Mouse (Mus musculus) C2C12 (cell line): ENCODE data around the gene Itsn2. TPM values are rescaled to one million over a fixed set of nuclear protein-coding genes. Genes with fewer than 3 reads are reported as not detected.

ENCODE experiments used
- H3K27me3 ChIP-seq: one replicate; pipeline ENCODE4 v1.6.1; 2011; ENCODE audit not compliant: control insufficient read depth, insufficient read depth, insufficient read length
- H3K36me3 ChIP-seq: one replicate; pipeline ENCODE4 v1.6.1; 2011; ENCODE audit not compliant: control insufficient read depth, insufficient read depth
- H3K4me3 ChIP-seq: one replicate; pipeline ENCODE4 v1.5.1; 2011; ENCODE audit warnings: mild to moderate bottlenecking, control low read depth; ENCODE audit not compliant: poor library complexity, insufficient read depth, severe bottlenecking
- H3K79me2 ChIP-seq: one replicate; pipeline ENCODE4 v1.6.1; 2011; ENCODE audit not compliant: control insufficient read depth, insufficient read depth
- H3K79me3 ChIP-seq: one replicate; pipeline ENCODE4 v1.6.1; 2011; ENCODE audit warnings: low read depth, control low read depth
- H3ac ChIP-seq: one replicate; pipeline ENCODE3; 2011; ENCODE audit warnings: low read depth; ENCODE audit not compliant: control insufficient read depth, insufficient read length
- CEBPB ChIP-seq: IDR thresholded peaks from one replicate; pipeline ENCODE4 v1.6.1; 2011; ENCODE audit warnings: low read depth, mild to moderate bottlenecking, control low read depth, moderate library complexity
- CTCF ChIP-seq: IDR thresholded peaks from one replicate; pipeline ENCODE4 v1.5.1; 2011; ENCODE audit not compliant: control insufficient read depth, insufficient read depth, insufficient read length
- FOSL1 ChIP-seq: IDR thresholded peaks from one replicate; pipeline ENCODE4 v1.8.0; 2011; ENCODE audit warnings: mild to moderate bottlenecking, low read length; ENCODE audit not compliant: poor library complexity, insufficient read depth, severe bottlenecking
- MAX ChIP-seq: IDR thresholded peaks from one replicate; pipeline ENCODE4 v1.6.1; 2011; ENCODE audit warnings: mild to moderate bottlenecking, control low read depth
- MYOD1 ChIP-seq: IDR thresholded peaks from one replicate; pipeline ENCODE4 v1.6.1; 2011; ENCODE audit warnings: low read depth; ENCODE audit not compliant: control insufficient read depth, insufficient read length
- MYOG ChIP-seq: IDR thresholded peaks from one replicate; pipeline ENCODE4 v1.6.1; 2011; ENCODE audit not compliant: control insufficient read depth, insufficient read length; ENCODE audit errors: extremely low read depth
- USF1 ChIP-seq: IDR thresholded peaks from one replicate; pipeline ENCODE4 v1.6.1; 2011; ENCODE audit warnings: low read depth, mild to moderate bottlenecking, control low read depth, moderate library complexity
- polyA plus RNA-seq: library from polyadenylated mRNA; unstranded; fragments of >200 nt; fragmentation: generic; extraction: Trizol; gene quantifications from one replicate; pipeline ENCODE4 v1.2.1, GENCODE M21; 2012; ENCODE audit warnings: missing spikeins

The Itsn2 gene
- polyA plus RNA-seq, 1 experiment = 7.9 TPM

DNA sequence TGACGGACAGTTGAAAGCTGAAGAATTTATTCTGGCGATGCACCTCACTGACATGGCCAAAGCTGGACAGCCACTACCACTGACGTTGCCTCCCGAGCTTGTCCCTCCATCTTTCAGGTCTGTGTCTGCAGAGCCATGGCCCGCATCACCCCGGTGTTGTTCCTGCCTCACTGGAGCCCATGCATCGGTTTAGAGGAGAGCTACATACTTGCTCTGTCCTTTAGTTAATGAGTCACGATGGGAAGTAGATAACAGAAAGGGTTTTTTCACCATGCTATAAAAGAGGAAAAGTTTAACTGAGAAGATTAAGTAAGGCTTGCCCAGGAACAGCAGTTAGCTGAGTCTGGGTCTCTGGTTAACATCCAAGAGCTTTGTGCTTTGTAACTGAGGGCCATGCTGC is 40.5 kb downstream of the Itsn2 start:
- no peaks in the 10 kb centered on the region for H3K79me2 ChIP-seq
- peaks cover 71% of the 10 kb centered on the region for H3K36me3 ChIP-seq
- no peak overlapping the region for H3K4me3 ChIP-seq

DNA sequence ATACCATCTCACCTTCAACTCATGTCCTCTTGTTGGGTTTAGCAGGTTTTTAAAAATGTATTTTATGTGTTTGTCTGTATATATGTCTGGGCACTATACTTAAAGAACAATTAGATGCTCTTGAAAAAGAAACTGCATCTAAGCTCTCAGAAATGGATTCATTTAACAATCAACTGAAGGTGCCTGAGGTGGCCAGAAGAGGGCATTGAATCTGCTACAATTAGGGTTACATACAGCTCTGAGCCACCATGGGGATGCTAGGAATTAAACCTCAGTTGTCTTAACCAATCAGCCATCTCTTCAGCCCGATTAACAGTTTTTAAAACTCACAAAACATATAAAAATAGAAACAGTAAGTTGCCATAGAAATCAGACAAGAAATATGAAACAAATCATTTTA is 46.0 kb downstream of the Itsn2 start:
- Histone ChIP-seq H3K4me3 (no peak overlapping the region), H3ac (no peak overlapping the region), H3K36me3 (peaks cover 81% of the 10 kb centered on the region), H3K27me3 (no peaks in the 10 kb centered on the region), H3K79me2 (no peaks in the 10 kb centered on the region), H3K79me3 (no peaks in the 10 kb centered on the region)
- no peak for TF ChIP-seq USF1
- no peak for TF ChIP-seq CTCF
- no peak for TF ChIP-seq FOSL1
- TF ChIP-seq MYOD1 = no peak
- TF ChIP-seq CEBPB = no peak
- no peak for TF ChIP-seq MYOG
- no peak for TF ChIP-seq MAX

More for the DNA sequence above, 40.5 kb downstream of the Itsn2 start:
- H3K27me3 ChIP-seq = no peaks in the 10 kb centered on the region
- TF ChIP-seq CEBPB = no peak
- H3K79me3 ChIP-seq = no peaks in the 10 kb centered on the region
- no peak overlapping the region for H3ac ChIP-seq

DNA sequence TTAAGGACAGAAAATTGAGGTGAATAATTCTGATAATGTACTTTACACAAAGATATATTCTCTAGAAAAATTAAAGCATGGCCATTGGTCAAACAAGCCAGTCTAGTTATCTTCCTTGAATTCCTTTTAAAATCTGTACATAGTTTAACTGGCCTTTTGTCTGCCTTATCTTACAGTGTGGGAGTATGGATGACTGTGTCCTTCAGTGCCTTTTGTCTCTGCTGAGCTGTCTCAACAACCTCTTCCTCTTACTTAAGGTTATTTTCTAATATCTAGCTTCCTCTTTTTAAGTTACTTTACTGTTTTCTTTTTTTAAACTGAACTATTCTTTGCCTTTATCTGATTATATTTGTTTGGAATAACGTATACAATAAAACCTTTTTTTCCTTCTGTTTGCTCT is 48.3 kb downstream of the Itsn2 start:
- peaks cover 74% of the 10 kb centered on the region for H3K36me3 ChIP-seq
- no peak overlapping the region for H3ac ChIP-seq
- no peak overlapping the region for H3K4me3 ChIP-seq
- H3K27me3 ChIP-seq = no peaks in the 10 kb centered on the region
- TF ChIP-seq MAX (no peak), FOSL1 (no peak), CEBPB (no peak), MYOG (no peak)
- H3K79me3 ChIP-seq = no peaks in the 10 kb centered on the region
- H3K79me2 ChIP-seq = no peaks in the 10 kb centered on the region

DNA sequence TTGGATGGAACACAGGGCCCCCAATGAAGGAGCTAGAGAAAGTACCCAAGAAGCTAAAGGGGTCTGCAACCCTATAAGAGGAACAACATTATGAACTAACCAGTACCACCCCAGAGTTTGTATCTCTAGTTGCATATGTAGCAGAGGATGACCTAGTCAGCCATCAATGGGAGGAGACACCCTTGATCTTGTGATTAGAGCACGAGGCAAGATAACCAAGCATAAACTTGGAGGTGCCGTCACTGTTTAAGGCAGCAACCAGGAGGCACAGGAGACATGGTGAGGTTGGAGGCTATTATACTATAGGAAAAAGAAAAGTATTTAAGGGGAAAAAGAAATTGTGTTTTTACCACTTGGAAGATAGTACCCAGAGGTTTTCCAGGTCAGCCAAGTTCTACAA is 64.4 kb downstream of the Itsn2 start:
- no peaks in the 10 kb centered on the region for H3K79me3 ChIP-seq
- H3K36me3 ChIP-seq = peaks cover 49% of the 10 kb centered on the region
- TF ChIP-seq FOSL1 = no peak
- no peak for TF ChIP-seq USF1
- H3K79me2 ChIP-seq = no peaks in the 10 kb centered on the region
- no peak overlapping the region for H3K4me3 ChIP-seq
- no peaks in the 10 kb centered on the region for H3K27me3 ChIP-seq
- H3ac ChIP-seq = no peak overlapping the region

DNA sequence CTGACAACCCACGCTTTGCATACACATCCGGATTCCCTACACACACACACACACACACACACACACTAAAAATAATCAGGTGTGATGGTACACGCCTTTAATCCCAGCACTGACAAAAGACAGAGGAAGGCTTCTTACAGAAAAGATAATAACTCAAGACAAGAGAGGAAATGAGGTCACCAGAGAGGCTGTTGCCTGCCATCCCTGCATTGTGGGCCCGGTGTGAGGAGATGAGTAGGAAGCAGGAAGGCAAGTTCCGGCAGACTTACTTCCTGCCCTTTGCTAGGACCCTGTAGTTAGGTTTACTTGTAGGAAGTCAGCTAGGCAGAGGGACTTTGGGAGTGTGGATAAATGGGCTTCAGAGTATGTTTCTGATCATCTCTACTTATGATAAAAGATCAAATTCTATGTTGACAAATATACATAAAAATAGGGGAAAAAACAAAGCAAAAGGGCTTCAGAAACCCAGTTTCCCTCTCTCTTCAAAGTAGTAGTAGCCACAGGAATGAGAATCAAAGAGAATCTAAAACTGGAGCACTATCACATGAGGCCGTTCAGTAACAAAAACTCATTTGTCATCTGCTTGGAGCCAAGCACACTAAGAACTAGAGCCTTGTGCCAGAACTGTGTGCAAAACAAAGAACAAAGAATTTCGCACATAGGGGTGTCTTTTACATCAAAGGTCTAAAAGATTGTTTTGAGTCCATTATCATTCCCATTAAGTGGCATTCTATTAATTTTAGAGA is 72.7 kb downstream of the Itsn2 start:
- TF ChIP-seq USF1 = no peak
- TF ChIP-seq FOSL1 = no peak
- TF ChIP-seq MYOD1 = no peak
- no peak for TF ChIP-seq CEBPB
- no peak for TF ChIP-seq CTCF
- no peak for TF ChIP-seq MYOG
- TF ChIP-seq MAX = no peak
- peaks cover 47% of the 10 kb centered on the region for H3K36me3 ChIP-seq
- H3ac ChIP-seq = no peak overlapping the region
- no peak overlapping the region for H3K4me3 ChIP-seq
- H3K27me3 ChIP-seq = no peaks in the 10 kb centered on the region
- no peaks in the 10 kb centered on the region for H3K79me3 ChIP-seq
- H3K79me2 ChIP-seq = no peaks in the 10 kb centered on the region

DNA sequence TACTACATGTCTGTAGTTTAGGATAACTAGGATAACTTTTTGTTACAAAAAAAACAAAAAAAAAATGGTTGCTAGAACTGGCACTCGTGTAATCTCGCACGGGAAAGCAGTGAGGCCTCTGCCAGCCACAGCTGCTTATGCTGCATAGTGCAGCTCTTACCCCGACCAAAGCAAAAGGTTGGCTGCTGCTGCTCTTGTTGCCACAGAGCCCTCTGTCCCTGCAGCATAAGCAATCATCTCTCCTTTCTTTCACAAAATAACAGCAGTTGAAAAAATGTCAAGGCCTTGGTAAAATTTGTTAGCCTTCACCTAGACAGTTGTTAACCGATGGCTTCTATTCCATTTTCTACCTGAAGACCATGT is 73.2 kb downstream of the Itsn2 start:
- H3K36me3 ChIP-seq = peaks cover 52% of the 10 kb centered on the region
- no peaks in the 10 kb centered on the region for H3K79me2 ChIP-seq
- H3ac ChIP-seq = no peak overlapping the region
- H3K4me3 ChIP-seq = no peak overlapping the region
- H3K27me3 ChIP-seq = no peaks in the 10 kb centered on the region
- no peak for TF ChIP-seq FOSL1
- TF ChIP-seq CEBPB = no peak
- TF ChIP-seq MYOG = no peak
- TF ChIP-seq USF1 = no peak
- TF ChIP-seq MYOD1 = no peak
- no peak for TF ChIP-seq MAX
- no peak for TF ChIP-seq CTCF
- no peaks in the 10 kb centered on the region for H3K79me3 ChIP-seq
